Mouse (Mus musculus): ENCODE measurements at regions not wholly inside any gene's neighbourhood (a gene's known extent, or its start where the extent isn't known, plus 50 kb on each side); places are given as distances from the start of the nearest gene placed in this dataset.

DNA sequence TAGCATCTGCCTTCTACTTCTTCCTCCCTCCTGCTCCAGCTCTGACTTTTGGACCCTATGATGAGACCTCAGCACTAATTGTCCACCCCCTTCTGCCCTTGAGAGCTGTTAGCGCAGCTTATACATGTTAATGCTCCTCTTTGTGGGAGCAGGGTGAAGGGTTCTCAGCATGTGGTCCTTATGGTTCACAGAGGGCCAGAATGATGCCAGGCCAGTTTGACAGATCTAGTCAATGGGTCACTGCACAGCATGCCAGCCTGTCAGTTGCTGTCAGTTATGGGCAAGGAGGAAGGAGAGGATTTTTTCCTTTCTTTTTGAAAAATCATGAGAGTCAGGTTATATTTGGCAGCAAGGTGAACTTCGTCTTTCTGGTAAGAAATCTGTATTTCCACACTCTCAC is 68.4 kb downstream of the 4931417E11Rik start:
- no peak for DNase-seq

DNA sequence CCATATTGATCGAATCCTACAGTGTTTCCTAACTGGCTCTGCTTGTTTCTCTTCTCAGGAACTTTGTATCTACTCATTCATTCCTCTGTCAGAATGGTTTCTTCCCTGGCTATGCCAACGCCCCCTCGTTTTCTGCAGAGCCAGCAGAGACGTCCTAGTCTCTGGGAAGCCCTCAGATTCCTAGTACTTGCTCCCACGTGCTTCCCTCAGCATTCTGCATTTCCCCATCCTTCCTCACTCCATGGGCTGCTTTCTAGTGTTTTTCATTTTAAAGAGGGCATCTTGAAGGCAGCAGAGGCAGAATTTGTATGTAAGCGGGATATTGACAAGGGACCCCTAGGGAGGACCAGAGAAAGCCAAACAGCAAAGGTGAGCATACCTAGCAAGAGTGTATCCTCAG is 80.2 kb downstream of the 4931417E11Rik start:
- DNase-seq, result no peak

GRCm38 (mm10) chr6:73386261-73386660 is 83.2 kb downstream of the 4931417E11Rik start:
- DNase-seq, result no peak

DNA sequence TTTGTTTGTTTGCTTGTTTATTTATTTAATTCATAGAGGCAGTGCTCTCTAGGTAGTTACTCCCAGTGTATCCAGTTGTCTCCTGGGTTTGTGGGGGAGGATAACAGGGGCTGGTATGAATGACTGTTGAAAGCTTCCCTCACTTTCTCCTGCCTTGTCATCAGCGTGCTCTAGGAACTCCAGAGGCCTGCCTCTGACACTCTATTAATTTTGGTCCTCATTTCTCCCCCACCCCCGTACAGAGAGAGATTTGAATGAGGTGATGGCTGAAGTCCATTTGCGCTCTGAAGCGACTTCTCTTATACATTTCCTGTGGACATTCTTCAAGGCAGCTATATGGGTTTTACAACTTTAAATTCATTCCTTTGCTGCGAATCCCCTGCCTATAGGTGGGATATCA is 89.6 kb downstream of the 4931417E11Rik start:
- no peak for DNase-seq

GRCm38 (mm10) chr6:73377884-73378283 is 91.6 kb downstream of the 4931417E11Rik start:
- DNase-seq, result no peak

- DNase-seq, result no peak
Observed at GRCm38 (mm10) chr6:73376291-73376690, 93.2 kb downstream of the 4931417E11Rik start.

GRCm38 (mm10) chr6:73372901-73373300 is 96.6 kb downstream of the 4931417E11Rik start:
- DNase-seq, result no peak

DNA sequence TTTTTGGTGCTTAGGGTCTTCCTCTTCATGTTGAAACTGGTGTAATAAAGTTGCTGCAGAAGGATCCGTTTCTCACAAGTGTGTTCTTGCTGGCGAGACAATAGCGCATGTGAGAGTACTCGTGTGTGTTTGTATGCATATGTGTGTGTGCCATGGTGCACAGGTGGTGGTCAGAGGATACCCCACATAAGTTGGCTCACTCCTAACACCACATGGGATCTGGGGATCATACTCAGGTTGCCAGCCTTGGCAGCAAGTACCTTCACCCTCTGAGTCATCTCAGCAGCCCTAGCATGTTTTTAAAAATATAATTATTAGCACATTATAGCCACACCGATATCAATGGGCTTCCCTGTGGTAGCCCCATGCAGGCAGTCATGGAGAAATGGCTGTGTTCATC is 97.6 kb downstream of the 4931417E11Rik start:
- no peak for DNase-seq

- no peak for DNase-seq
Observed at GRCm38 (mm10) chr6:73370901-73371300, 98.6 kb downstream of the 4931417E11Rik start.

DNA sequence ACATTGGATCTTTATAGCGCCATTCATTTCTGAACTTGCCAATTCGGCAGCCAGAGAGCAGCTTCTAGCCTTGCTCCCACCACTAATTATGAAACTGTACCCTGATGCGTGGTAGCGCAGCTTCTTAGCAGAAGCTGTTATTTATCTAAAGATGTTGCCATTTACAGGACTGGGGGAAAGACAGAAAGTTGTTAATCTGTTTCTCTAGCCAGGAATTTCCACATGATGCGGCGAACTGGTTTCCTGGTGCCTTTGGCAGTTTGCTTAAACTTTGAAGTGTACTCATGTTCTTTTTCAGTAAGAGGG is 100.7 kb downstream of the 4931417E11Rik start:
- no peak for DNase-seq

- DNase-seq, result no peak
Observed at GRCm38 (mm10) chr6:73368047-73368835, 101.2 kb downstream of the 4931417E11Rik start.

GRCm38 (mm10) chr6:73367616-73368015 is 101.9 kb downstream of the 4931417E11Rik start:
- DNase-seq, result peak; percentile 70 to 88

DNA sequence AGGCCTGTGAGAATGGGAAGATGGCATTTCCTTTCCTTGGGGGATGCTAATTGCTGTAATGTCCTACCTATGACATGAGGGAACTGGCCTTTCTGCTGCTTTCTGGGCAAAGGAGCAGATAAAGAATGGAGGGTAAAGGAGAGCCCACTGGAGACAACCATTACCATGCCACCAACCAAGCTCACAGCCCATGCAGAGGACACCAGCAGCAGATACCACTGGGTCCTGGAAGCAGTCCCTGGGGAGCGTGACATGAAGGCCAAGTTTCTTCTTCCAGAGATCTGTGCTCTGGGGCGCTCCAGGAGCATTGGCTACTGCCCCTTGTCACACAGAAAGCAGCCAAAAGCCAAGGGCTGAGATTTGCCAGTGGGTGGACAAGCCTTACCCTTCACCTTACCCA is 102.8 kb downstream of the 4931417E11Rik start:
- no peak for DNase-seq

DNA sequence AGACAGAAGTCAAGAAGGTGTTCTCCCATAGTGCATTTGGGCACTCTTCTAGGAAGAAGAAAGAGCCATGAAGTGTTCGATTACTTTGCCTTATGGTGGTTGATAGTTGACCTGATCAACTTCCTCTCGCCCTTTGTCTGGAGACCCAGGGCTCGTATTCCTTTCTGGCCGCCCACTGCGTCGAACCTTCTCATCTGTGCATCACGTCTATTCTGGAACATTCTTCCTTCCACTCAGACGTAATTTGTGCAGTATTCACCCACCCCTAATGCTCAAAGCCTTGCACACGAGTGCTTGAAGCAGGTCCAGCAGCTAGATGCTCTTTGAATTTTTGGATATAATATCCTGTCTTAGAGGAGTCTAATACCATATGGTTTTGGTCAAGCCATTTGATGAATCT is 104.2 kb downstream of the 4931417E11Rik start:
- no peak for DNase-seq

GRCm38 (mm10) chr6:73334995-73335394 is 86.8 kb downstream of the Suclg1 start:
- peak in 1 of 2 experiments; percentile 27 for DNase-seq

DNA sequence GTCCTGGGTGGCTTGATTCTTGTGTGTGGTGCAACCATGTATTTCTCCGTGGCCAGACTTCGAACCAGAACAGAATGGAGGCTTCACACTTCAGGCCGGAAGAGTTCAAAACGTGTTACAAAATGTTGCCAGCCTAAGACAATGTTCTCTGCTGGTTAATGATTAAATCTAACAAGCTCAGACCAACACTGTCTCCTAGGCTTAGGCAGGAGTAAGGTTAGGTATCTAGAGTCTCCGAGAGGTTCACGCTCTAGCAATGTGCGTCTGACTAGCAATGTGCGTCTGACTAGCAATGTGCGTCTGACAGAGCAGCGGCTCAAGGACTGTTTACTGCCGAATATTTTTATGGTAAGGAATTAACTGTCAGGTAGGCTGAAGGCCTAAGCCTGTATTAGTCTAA is 81.5 kb downstream of the Suclg1 start:
- no peak for DNase-seq

Measured in kidney, postnatal 25 days (tissue).